Mouse (Mus musculus) cerebellum, adult 11-12 months (tissue): ENCODE data around the gene Afg1l.

ENCODE experiments used
- DNase-seq: peaks from one replicate; pipeline ENCODE4 v3.0.0; 2022

Gene Afg1l

GRCm38 (mm10) chr10:42295028-42295427, 183.3 kb downstream of the Afg1l start:
- DNase-seq: no peak

- no peak for DNase-seq
These were observed 184.0 kb downstream of the Afg1l start for GRCm38 (mm10) chr10:42294392-42294791.

GRCm38 (mm10) chr10:42293877-42294276, 184.5 kb downstream of the Afg1l start:
- DNase-seq: no peak

- no peak for DNase-seq
These were observed 187.0 kb downstream of the Afg1l start for GRCm38 (mm10) chr10:42291360-42291759.

- no peak for DNase-seq
These were observed 190.7 kb downstream of the Afg1l start for GRCm38 (mm10) chr10:42287666-42288065.

GRCm38 (mm10) chr10:42278307-42278850, 200.0 kb downstream of the Afg1l start:
- no peak for DNase-seq

GRCm38 (mm10) chr10:42277476-42278306, 200.7 kb downstream of the Afg1l start:
- DNase-seq: peak; percentile 99

GRCm38 (mm10) chr10:42276507-42277345, 201.6 kb downstream of the Afg1l start, which contains the start of gene Foxo3:
TSS of gene Foxo3 (minus strand) at chr10:42276755.
- DNase-seq: peak; percentile 89

- DNase-seq: no peak
These were observed 202.4 kb downstream of the Afg1l start for GRCm38 (mm10) chr10:42275871-42276501.

GRCm38 (mm10) chr10:42275401-42275870, 202.9 kb downstream of the Afg1l start:
- DNase-seq: peak; percentile 73

GRCm38 (mm10) chr10:42274712-42275400, 203.5 kb downstream of the Afg1l start:
- DNase-seq: peak; percentile 57

- peak; percentile 73 for DNase-seq
These were observed 204.3 kb downstream of the Afg1l start for GRCm38 (mm10) chr10:42273760-42274691.

GRCm38 (mm10) chr10:42273403-42273759, 205.0 kb downstream of the Afg1l start:
- DNase-seq: no peak

- DNase-seq: peak; percentile 22
These were observed 206.7 kb downstream of the Afg1l start for GRCm38 (mm10) chr10:42271454-42272230.

- no peak for DNase-seq
These were observed 207.9 kb downstream of the Afg1l start for GRCm38 (mm10) chr10:42270277-42271083.

- DNase-seq: peak; percentile 17
These were observed 208.9 kb downstream of the Afg1l start for GRCm38 (mm10) chr10:42269281-42270025.

GRCm38 (mm10) chr10:42267811-42268545, 210.4 kb downstream of the Afg1l start:
- peak; percentile 23 for DNase-seq
